Mouse (Mus musculus) G1E (cell line): ENCODE results near the gene Rbm48. TPM values are rescaled to one million over a fixed set of nuclear protein-coding genes. Genes with fewer than 3 reads are reported as not detected.

Experiments used
- ATAC-seq: 2 replicates; pipeline ENCODE4 v1.8.0; 2016; ENCODE audit warnings: mild to moderate bottlenecking; ENCODE audit not compliant: insufficient number of reproducible peaks, poor library complexity, low FRiP score, severe bottlenecking; ENCODE audit errors: extremely low read depth
- DNase-seq: peaks from one replicate; pipeline ENCODE4 v3.0.0; 2012; ENCODE audit warnings: low spot score
- H3K27me3 ChIP-seq: 2 replicates; pipeline ENCODE4 v1.6.1; 2012; ENCODE audit warnings: mild to moderate bottlenecking, low read length, inconsistent platforms; ENCODE audit not compliant: insufficient read depth
- H3K36me3 ChIP-seq: replicated peaks from 2 replicates; pipeline ENCODE3; 2012; ENCODE audit warnings: mild to moderate bottlenecking, inconsistent platforms
- H3K4me1 ChIP-seq: 2 replicates; pipeline ENCODE4 v1.6.1; 2012; ENCODE audit warnings: low read depth, low read length, inconsistent platforms, mixed read lengths; ENCODE audit not compliant: insufficient read depth
- H3K4me3 ChIP-seq: 2 replicates; pipeline ENCODE4 v1.5.1; 2012; ENCODE audit warnings: low read depth, mild to moderate bottlenecking, inconsistent platforms, low read length, moderate library complexity, mixed read lengths
- H3K9me3 ChIP-seq: replicated peaks from 2 replicates; pipeline ENCODE4 v1.6.1; 2012; ENCODE audit warnings: inconsistent platforms
- CTCF ChIP-seq: IDR thresholded peaks from 2 replicates; pipeline ENCODE4 v1.5.1; 2012; ENCODE audit warnings: low read depth, low read length, inconsistent platforms, mixed read lengths
- GATA1 ChIP-seq: IDR thresholded peaks from 2 replicates; pipeline ENCODE4 v1.6.1; 2012; ENCODE audit warnings: borderline replicate concordance, low read length, inconsistent platforms, mixed read lengths
- GATA2 ChIP-seq: IDR thresholded peaks from 2 replicates; pipeline ENCODE4 v1.6.1; 2012; ENCODE audit warnings: low read depth, low read length, inconsistent platforms, borderline replicate concordance
- POLR2AphosphoS5 ChIP-seq: IDR thresholded peaks from 2 replicates; pipeline ENCODE4 v1.6.1; 2012; ENCODE audit warnings: low read depth, low read length, inconsistent platforms; ENCODE audit not compliant: insufficient replicate concordance
- TAL1 ChIP-seq: conservative IDR thresholded peaks from 2 replicates; pipeline ENCODE4 v1.6.1; 2012; ENCODE audit warnings: low read depth, low read length, inconsistent platforms, mixed read lengths
- polyA plus RNA-seq: library from polyadenylated mRNA; stranded (reverse); fragments of >175 nt; gene quantifications from 2 replicates; pipeline ENCODE4 v1.2.3, GENCODE M21; 2012
- total RNA-seq, 2 experiments: library from RNA; stranded (forward) in 1 of 2; stranded (reverse) in 1 of 2; fragments of 200-1000 nt in 1 of 2; fragments of >200 nt in 1 of 2; fragmentation: Nextera tagmentation in 1 of 2; gene quantifications; 2 replicates each; pipeline ENCODE4 v1.2.3; 2014 to 2017

The Rbm48 gene
- total and polyA plus RNA-seq, 3 experiments = 4.0 to 60.5 (median 38.8) TPM

DNA sequence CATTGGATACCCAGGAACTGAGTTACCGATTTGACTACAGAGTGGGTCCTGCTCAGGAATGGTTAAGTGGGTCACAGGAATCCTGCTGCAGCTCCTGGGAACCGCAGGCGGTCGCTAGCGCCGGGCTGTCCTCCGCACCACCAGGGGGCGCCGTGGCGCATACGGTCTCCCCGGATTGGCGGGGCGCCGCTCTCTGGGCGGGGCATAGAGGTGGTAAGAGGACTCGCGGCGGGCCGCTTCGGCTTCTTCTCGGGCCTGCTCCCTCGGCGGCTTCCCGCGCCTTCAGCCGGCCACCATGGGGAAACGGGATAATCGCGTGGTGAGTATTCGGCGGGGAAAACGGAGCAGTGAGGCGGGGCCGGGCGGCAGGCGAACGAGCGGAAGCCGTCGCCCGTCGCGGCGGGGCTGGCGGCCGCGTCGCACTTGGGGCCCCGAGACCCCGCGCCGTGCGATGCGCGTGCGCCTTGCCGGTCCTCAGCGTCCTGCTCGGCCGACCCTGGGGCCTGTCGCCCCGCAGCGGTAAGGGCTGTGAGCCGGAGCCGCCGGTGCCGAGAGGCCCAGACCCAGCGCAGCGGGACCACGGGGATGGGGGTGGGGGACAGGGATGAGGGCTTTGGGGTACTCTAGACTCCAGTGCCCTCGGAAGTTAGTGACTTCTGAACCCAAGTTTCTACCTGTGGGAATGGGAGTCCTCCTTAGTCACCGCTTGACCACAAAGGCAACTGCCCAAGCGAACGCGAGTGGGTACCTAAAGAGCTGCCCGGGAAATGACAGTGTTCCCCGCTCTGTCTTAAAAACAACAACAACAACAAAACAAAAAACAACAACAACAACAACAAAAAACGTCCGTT, 52.5 kb downstream of the Rbm48 start, which contains the start of gene Fam133b:
TSS of gene Fam133b (plus strand) at position 205 of the 851 bp plus-strand sequence.
- Histone ChIP-seq H3K9me3 (no peaks in the 10 kb centered on the region), H3K4me3 (peak within 1 kb of the TSS; percentile 91), H3K27me3 (peaks cover 2% of the 10 kb centered on the region; the same call in 1 of the 2 replicates), H3K4me1 (peaks cover 44% of the 10 kb centered on the region), H3K36me3 (peaks cover 32% of the 10 kb centered on the region)
- DNase-seq = peak; percentile 85
- peak; percentile 59 for ATAC-seq
- TF ChIP-seq CTCF (peak; percentile 76), GATA2 (no peak), POLR2AphosphoS5 (no peak), TAL1 (no peak), GATA1 (no peak)

DNA sequence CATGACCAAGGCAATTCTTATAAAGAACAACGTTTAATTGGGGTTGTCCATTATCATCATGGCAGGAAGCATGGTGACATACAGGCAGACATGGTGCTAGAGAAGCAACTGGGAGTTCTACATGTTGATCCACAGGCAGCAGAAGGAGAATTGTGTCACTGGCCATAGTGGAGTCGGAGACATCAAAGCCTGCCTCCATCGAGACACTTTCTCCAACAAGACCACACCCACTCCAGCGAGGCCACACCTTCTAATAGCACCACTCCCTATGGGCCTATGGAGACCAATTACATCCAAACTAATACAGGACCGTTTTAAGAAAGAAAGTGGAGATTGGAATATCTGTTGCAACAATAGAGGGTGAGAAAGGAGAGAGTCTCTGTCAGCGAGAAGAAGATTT, 54.5 kb downstream of the Rbm48 start:
- DNase-seq (no peak), ATAC-seq (no peak)
- no peak for TF ChIP-seq GATA1
- H3K9me3 ChIP-seq = no peaks in the 10 kb centered on the region
- peaks cover 42% of the 10 kb centered on the region for H3K4me1 ChIP-seq
- peaks cover 6% of the 10 kb centered on the region for H3K27me3 ChIP-seq
- H3K36me3 ChIP-seq = peaks cover 19% of the 10 kb centered on the region
- no peak overlapping the region for H3K4me3 ChIP-seq

DNA sequence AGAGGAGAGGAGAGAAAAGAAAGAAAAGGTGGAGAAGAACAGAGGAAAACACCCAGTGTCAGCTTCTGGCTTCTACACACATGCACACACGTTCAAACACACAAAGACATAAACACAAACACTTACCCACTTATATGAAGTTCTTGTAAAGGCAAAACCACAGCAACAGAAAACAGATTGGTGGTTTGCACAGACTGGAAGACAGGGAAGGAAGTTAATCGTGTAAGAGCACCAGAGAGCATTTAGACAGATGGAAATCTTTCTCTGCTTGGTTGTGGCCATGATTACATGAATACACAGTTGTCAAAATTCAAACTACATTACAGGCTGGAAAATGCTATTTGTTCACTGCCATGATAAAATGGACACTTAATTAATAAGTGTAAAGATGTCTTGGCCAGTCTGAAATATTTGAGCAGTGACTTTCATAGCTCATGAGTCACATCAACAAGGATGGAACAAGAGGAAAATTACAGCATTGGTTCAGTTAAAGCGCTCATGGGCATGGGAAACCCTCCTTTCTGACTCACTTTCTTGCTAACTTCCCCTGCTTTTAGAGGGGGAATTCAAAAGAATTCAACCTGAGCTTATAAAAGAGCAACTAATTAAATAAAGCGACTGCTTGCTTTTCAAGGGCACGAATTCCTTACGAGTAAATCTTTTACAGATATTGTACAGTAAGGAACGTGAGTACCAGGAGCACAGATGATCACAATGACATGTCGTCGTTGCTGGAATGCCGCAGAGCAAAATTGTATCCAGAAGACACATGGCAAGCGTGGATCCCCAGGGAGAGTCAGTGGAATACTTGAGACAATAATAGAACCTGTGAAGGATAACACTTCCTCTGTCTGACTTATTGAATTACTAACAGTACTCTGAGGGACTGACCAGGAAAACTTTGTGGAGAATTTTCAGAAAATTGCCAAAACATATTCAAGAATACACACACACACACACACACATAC, 57.6 kb downstream of the Rbm48 start:
- Histone ChIP-seq H3K36me3 (no peaks in the 10 kb centered on the region), H3K4me1 (peaks cover 27% of the 10 kb centered on the region), H3K9me3 (no peaks in the 10 kb centered on the region), H3K4me3 (no peak overlapping the region), H3K27me3 (peaks cover 9% of the 10 kb centered on the region)
- no peak for TF ChIP-seq CTCF
- no peak for TF ChIP-seq TAL1
- TF ChIP-seq POLR2AphosphoS5 = no peak
- no peak for TF ChIP-seq GATA2
- TF ChIP-seq GATA1 = no peak
- ATAC-seq = no peak
- DNase-seq = no peak

DNA sequence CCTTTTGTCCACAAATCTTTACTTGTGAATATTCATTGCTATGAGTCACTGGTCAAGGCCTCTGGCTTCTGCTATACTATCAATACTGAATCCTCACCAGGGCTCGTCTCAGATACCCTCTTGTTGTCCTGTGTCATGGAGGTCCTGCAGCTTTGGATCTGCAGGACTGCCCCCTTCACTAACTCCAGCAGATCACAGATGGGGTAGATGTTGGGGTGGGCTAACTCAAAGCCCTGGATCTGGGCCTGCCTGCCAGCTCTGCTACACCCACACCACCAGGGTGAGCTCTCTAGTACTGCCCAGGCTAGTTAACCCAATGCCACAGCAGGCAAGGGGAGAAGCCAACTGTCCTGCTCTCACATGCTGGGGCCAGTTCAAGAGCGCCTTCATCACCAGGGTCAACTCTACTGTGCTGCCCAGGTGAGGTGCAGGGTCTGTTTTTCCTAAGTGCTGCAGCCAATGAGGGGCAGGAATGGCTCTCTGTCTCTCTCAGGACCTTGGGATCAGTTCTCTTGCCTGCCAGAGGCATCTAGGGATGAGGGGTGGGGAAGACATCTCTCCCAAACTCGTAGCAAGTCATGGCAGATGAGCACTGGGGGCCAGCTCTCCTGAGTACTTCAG, 59.7 kb downstream of the Rbm48 start:
- ATAC-seq (no peak), DNase-seq (no peak)
- TF ChIP-seq GATA2 = no peak
- no peak for TF ChIP-seq POLR2AphosphoS5
- no peak for TF ChIP-seq CTCF
- no peak for TF ChIP-seq GATA1
- no peak for TF ChIP-seq TAL1
- Histone ChIP-seq H3K27me3 (peaks cover 9% of the 10 kb centered on the region), H3K4me3 (no peak overlapping the region), H3K4me1 (peaks cover 13% of the 10 kb centered on the region), H3K36me3 (peaks cover under 1% of the 10 kb centered on the region), H3K9me3 (no peaks in the 10 kb centered on the region)

Other genes starting within 250 kb of the Rbm48 start
- gene Fam133b, start 52.8 kb downstream of the Rbm48 start, total RNA-seq (2014; fragmentation: Nextera tagmentation) = 59.0 and 66.6 TPM in 2 replicates
- gene Fam133b, start 52.8 kb downstream of the Rbm48 start, total RNA-seq (2017) = 64.6 and 76.2 TPM in 2 replicates
- gene Fam133b, start 52.8 kb downstream of the Rbm48 start, polyA plus RNA-seq = 14.5 and 16.9 TPM in 2 replicates
- 20.0 and 23.1 TPM in 2 replicates for gene 1700109H08Rik, start 25.0 kb downstream of the Rbm48 start, total RNA-seq (2014; fragmentation: Nextera tagmentation)
- 6.0 and 9.5 TPM in 2 replicates for gene 1700109H08Rik, start 25.0 kb downstream of the Rbm48 start, total RNA-seq (2017)
- gene 1700109H08Rik, start 25.0 kb downstream of the Rbm48 start, polyA plus RNA-seq = 0.30 and 0.59 TPM in 2 replicates
- 34.4 and 48.0 TPM in 2 replicates for gene Pex1, start 519 bp downstream of the Rbm48 start, total RNA-seq (2014; fragmentation: Nextera tagmentation)
- 27.4 and 29.0 TPM in 2 replicates for gene Pex1, start 519 bp downstream of the Rbm48 start, total RNA-seq (2017)
- gene Pex1, start 519 bp downstream of the Rbm48 start, polyA plus RNA-seq = 3.9 and 4.9 TPM in 2 replicates
- not detected in 2 replicates for gene Tmbim7, start 54.6 kb upstream of the Rbm48 start, total RNA-seq (2014; fragmentation: Nextera tagmentation)
- gene Tmbim7, start 54.6 kb upstream of the Rbm48 start, total RNA-seq (2017) = not detected in 2 replicates
- not detected in 2 replicates for gene Tmbim7, start 54.6 kb upstream of the Rbm48 start, polyA plus RNA-seq
- gene Gatad1, start 60.6 kb upstream of the Rbm48 start, total RNA-seq (2014; fragmentation: Nextera tagmentation) = 202 and 212 TPM in 2 replicates
- 202 and 227 TPM in 2 replicates for gene Gatad1, start 60.6 kb upstream of the Rbm48 start, total RNA-seq (2017)
- 60.2 and 81.6 TPM in 2 replicates for gene Gatad1, start 60.6 kb upstream of the Rbm48 start, polyA plus RNA-seq
- gene Ankib1, start 206.3 kb upstream of the Rbm48 start, total RNA-seq (2014; fragmentation: Nextera tagmentation) = 38.2 and 44.5 TPM in 2 replicates
- 38.2 and 42.2 TPM in 2 replicates for gene Ankib1, start 206.3 kb upstream of the Rbm48 start, total RNA-seq (2017)
- 12.0 and 12.6 TPM in 2 replicates for gene Ankib1, start 206.3 kb upstream of the Rbm48 start, polyA plus RNA-seq
- 156 and 166 TPM in 2 replicates for gene Krit1, start 206.6 kb upstream of the Rbm48 start, total RNA-seq (2014; fragmentation: Nextera tagmentation)
- 92.7 and 94.1 TPM in 2 replicates for gene Krit1, start 206.6 kb upstream of the Rbm48 start, total RNA-seq (2017)
- 8.2 and 8.4 TPM in 2 replicates for gene Krit1, start 206.6 kb upstream of the Rbm48 start, polyA plus RNA-seq
- not detected in 2 replicates for gene Lrrd1, start 248.6 kb upstream of the Rbm48 start, total RNA-seq (2014; fragmentation: Nextera tagmentation)
- 0.17 and 0.22 TPM in 2 replicates for gene Lrrd1, start 248.6 kb upstream of the Rbm48 start, total RNA-seq (2017)
- 0.02 TPM in 1 of 2 replicates, not detected in the other for gene Lrrd1, start 248.6 kb upstream of the Rbm48 start, polyA plus RNA-seq